8 mouse cellular contexts compared by ENCODE assay signal in the genomic region with DNA sequence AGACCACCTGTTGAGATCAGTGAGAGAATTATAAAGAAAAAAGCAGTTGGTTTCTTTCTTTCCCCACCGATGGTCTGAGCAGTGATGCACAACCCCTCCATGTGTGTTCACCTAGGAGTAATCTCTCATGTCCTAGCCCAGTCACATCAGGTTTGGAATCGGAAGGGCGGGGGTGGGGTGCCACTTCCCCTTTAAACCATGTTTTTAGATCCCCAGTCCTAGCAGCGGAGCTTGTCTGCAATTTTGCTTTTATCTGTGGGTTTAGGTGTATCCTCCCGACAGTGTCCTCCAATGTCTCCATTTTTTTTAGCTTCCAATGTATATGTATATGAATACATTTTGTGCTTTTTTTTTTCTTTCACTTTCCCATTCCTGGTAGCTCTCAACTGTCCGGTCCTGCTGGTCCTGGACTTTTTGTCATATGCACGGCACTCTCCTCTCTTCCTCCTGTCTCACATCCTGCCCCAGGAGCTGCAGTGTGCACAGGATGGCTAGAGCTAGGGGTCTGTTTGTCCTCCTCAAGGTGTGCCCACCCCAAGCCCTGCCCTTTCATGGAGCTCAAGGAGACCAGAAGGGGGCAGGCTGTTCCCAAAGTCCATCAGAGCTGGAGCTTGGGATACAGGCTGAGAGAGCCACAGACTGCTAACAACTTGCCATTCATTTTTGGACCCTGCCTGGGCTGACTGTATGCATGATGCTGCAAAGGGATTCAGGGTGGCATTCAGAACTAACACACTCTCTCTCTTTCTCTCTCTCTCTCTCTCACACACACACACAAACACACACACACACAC. TPM values are rescaled to one million over a fixed set of nuclear protein-coding genes. Genes with fewer than 3 reads are reported as not detected.
DNase-seq lines count a peak whose midpoint lies in the region; ATAC-seq lines count a peak whose summit lies in the region.

No protein-coding gene starts in this region.

- 52% methylated on average over 7 of the region's 7 CpGs for WGBS in forebrain, embryonic 14.5 days
- 78% methylated on average over 7 of the region's 7 CpGs for WGBS in hindbrain, embryonic 11.5 days
- 68% methylated on average over 7 of the region's 7 CpGs for WGBS in midbrain, embryonic 12.5 days

- H3K27me3 ChIP-seq in forebrain, embryonic 14.5 days (replicated peaks; ENCODE audit: control insufficient read depth, insufficient read depth, low read length): no peaks in the 10 kb centered on the region
- H3K27me3 ChIP-seq in hindbrain, embryonic 11.5 days (ENCODE audit: control insufficient read depth, insufficient read depth, low read length): 0 out of 2 replicates have a peak, but pooled peaks cover 2% of the 10 kb centered on the region
- H3K27me3 ChIP-seq in midbrain, embryonic 12.5 days: peaks cover 26% of the 10 kb centered on the region

- H3K9ac ChIP-seq in forebrain, embryonic 14.5 days (ENCODE audit: low read length): no peak overlapping the region; the same call in 1 of the 2 replicates
- no peak overlapping the region for H3K9ac ChIP-seq in hindbrain, embryonic 11.5 days (ENCODE audit: low read depth, low read length)
- no peak overlapping the region for H3K9ac ChIP-seq in midbrain, embryonic 12.5 days (replicated peaks)

- H3K4me1 ChIP-seq in forebrain, embryonic 14.5 days (ENCODE audit: control insufficient read depth, insufficient read depth, low read length): peaks cover 22% of the 10 kb centered on the region
- H3K4me1 ChIP-seq in hindbrain, embryonic 11.5 days (replicated peaks; ENCODE audit: control insufficient read depth, insufficient read depth, low read length): 0 out of 2 replicates have a peak, but pooled peaks cover 2% of the 10 kb centered on the region
- peaks cover 26% of the 10 kb centered on the region for H3K4me1 ChIP-seq in midbrain, embryonic 12.5 days

- intact Hi-C loops in left cerebral cortex, postnatal 14 days (cut with DNase I): loop anchor here (5.0 to 10.0 kb wide), 5 partner anchors 54 to 721 kb away; no protein-coding TSS in a partner anchor

- no peak overlapping the region for H3K27ac ChIP-seq in forebrain, embryonic 14.5 days (ENCODE audit: low read depth, low read length)
- no peak overlapping the region for H3K27ac ChIP-seq in hindbrain, embryonic 11.5 days (ENCODE audit: low read depth, low read length)
- no peak overlapping the region for H3K27ac ChIP-seq in midbrain, embryonic 12.5 days (replicated peaks)

- peak overlapping the region; percentile 79 for H3K4me3 ChIP-seq in forebrain, embryonic 14.5 days (ENCODE audit: low read depth, low read length)
- H3K4me3 ChIP-seq in hindbrain, embryonic 11.5 days (ENCODE audit: low read depth, low read length): no peak overlapping the region
- H3K4me3 ChIP-seq in midbrain, embryonic 12.5 days: 0 out of 2 replicates have a peak overlapping the region, but pooled peaks have one; percentile 74

- DNase-seq in cerebellum, adult 18-20 months: peak; percentile 6 to 27
- no peak for DNase-seq in cerebellum, adult 9-11 months
- peak; percentile 71 for DNase-seq in MEL-GATA-1-ER (ENCODE audit: extremely low read depth, low read depth)
- peak; percentile 83 for DNase-seq in forebrain, embryonic 14.5 days (ENCODE audit: low spot score)
- peak; percentile 58 for DNase-seq in hindbrain, embryonic 11.5 days (ENCODE audit: low spot score)
- DNase-seq in left cerebral cortex, postnatal 14 days (ENCODE audit: low spot score in 2 of 2): peak; percentile 68 to 71
- DNase-seq in MN1 (ENCODE audit: low spot score): no peak

- H3K9me3 ChIP-seq in forebrain, embryonic 14.5 days (replicated peaks; ENCODE audit: control insufficient read depth, low read length): no peaks in the 10 kb centered on the region
- H3K9me3 ChIP-seq in hindbrain, embryonic 11.5 days (ENCODE audit: control insufficient read depth, low read length): no peaks in the 10 kb centered on the region
- H3K9me3 ChIP-seq in midbrain, embryonic 12.5 days: no peaks in the 10 kb centered on the region

- peak; percentile 33 for ATAC-seq in forebrain, embryonic 14.5 days
- no peak for ATAC-seq in hindbrain, embryonic 11.5 days (ENCODE audit: low FRiP score)
- ATAC-seq in midbrain, embryonic 12.5 days (ENCODE audit: low FRiP score, low read depth): no peak

- peak overlapping the region; percentile 88 for H3K4me2 ChIP-seq in forebrain, embryonic 14.5 days (ENCODE audit: low read length)
- no peak overlapping the region for H3K4me2 ChIP-seq in hindbrain, embryonic 11.5 days (replicated peaks; ENCODE audit: low read depth, low read length)
- peak overlapping the region; percentile 70 for H3K4me2 ChIP-seq in midbrain, embryonic 12.5 days (replicated peaks)

- H3K36me3 ChIP-seq in forebrain, embryonic 14.5 days (ENCODE audit: control insufficient read depth, insufficient read depth, low read length): no peaks in the 10 kb centered on the region
- no peaks in the 10 kb centered on the region for H3K36me3 ChIP-seq in hindbrain, embryonic 11.5 days (ENCODE audit: control insufficient read depth, insufficient read depth, low read length)
- no peaks in the 10 kb centered on the region for H3K36me3 ChIP-seq in midbrain, embryonic 12.5 days

RNA-seq across cellular contexts. Expression of gene Xylt1, which starts 2.6 kb away (rescaled TPM):
- polyA plus RNA-seq in forebrain, embryonic 14.5 days (2014; fragmentation: Nextera tagmentation; extraction: Ambion mirVana): 1.5 and 2.2 TPM in 2 replicates
- polyA plus RNA-seq in hindbrain, embryonic 11.5 days (2014; fragmentation: Nextera tagmentation; extraction: Ambion mirVana): 1.3 and 2.1 TPM in 2 replicates
- 10 to 100 TPM; 52.9 to 53.8 TPM for total RNA-seq in left cerebral cortex, postnatal 14 days (2021)
- 1.2 and 2.1 TPM in 2 replicates for polyA plus RNA-seq in midbrain, embryonic 12.5 days (2016; fragmentation: Nextera tagmentation; extraction: Ambion mirVana)

Comparison
In these comparisons a context has a peak if more than half of its experiments do, and no peak if none do; other contexts are left out.
1. DNase-seq: peak in cerebellum, adult 18-20 months (2 of 2), MEL-GATA-1-ER (single experiment), forebrain, embryonic 14.5 days (single experiment), hindbrain, embryonic 11.5 days (single experiment) and left cerebral cortex, postnatal 14 days (2 of 2); none in cerebellum, adult 9-11 months (single experiment) and MN1 (single experiment).